Mouse (Mus musculus) lung, adult 2 months (tissue): ENCODE measurements around the gene Hmga2. TPM values are rescaled to one million over a fixed set of nuclear protein-coding genes. Genes with fewer than 3 reads are reported as not detected.

Source experiments
- DNase-seq: peaks from one replicate; pipeline ENCODE4 v3.0.0; 2022
- H3K4me1 ChIP-seq: fragments of 200-500 bp; 2 replicates; pipeline ENCODE4 v1.6.1; 2011; ENCODE audit warnings: low read length; ENCODE audit not compliant: control insufficient read depth, insufficient read depth
- H3K4me3 ChIP-seq: fragments of 200-500 bp; replicated peaks from 2 replicates; pipeline ENCODE3; 2011; ENCODE audit warnings: low read depth, mild to moderate bottlenecking, control low read depth, low read length; ENCODE audit errors: extremely low read depth
- CTCF ChIP-seq: fragments of 200-500 bp; IDR thresholded peaks from 2 replicates; pipeline ENCODE4 v1.5.1; 2011; ENCODE audit warnings: mild to moderate bottlenecking, low read length, control low read depth; ENCODE audit not compliant: insufficient read depth
- POLR2A ChIP-seq: fragments of 200-500 bp; IDR thresholded peaks from 2 replicates; pipeline ENCODE4 v1.6.1; 2011; ENCODE audit warnings: low read depth, mild to moderate bottlenecking, control low read depth, low read length, borderline replicate concordance; ENCODE audit errors: extremely low read depth
- WGBS: fragments of 180-500 bp; shearing (Covaris S2); methylation state at CpG from one replicate; pipeline ENCODE4 v1.1.7; 2018; 5-methylcytosine and 5-hydroxymethylcytosine counted together
- polyA plus RNA-seq: library from polyadenylated mRNA; depleted of rRNA; stranded (reverse); fragments of >200 nt; gene quantifications from 2 replicates; pipeline ENCODE4 v1.2.3, GENCODE M21; 2012

The Hmga2 gene
- polyA plus RNA-seq, 1 experiment = not detected

DNA sequence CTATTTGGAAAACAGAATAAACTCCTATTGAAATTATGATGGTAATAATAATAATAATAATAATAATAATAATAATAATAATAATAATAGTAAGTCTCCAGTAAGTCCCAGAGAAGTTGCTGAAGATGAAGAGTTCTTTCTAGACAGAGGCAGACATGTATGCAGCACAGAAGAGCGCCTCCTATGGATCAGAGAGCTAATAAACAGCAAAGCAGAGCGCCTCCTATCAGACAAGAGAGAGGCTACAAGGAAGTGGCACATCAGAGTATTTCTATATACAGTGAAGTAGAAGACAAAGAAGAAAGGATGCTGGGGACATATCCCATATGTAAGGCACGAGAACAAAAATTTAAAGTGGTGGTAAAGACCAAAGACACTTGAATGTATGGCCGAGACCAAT is 70.9 kb downstream of the Hmga2 start:
- 91% methylated on average over 4 of the region's 4 CpGs for WGBS
- no peak for DNase-seq
- Histone ChIP-seq H3K4me3 (no peak overlapping the region), H3K4me1 (no peaks in the 10 kb centered on the region)
- TF ChIP-seq POLR2A (no peak), CTCF (no peak)

DNA sequence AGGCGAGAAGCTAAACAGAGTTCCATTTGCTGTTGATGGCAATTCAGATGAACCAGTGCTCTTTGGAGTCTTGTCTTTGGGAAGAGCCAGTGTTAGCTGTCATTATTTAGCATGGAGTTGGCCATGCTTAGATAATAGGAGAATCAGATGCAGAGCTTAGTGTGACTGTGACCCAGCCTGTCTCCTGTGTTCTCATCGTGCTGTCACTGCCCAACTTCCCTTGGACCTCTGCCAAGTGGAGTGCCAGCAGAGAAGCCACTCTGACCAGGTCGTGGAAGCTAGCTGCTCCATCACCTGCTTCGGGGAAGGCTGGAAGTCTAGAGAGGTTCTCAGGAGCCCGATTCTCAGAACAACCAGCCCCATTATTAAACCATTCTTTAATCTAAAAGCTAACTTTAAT is 73.3 kb downstream of the Hmga2 start:
- no peak overlapping the region for H3K4me3 ChIP-seq
- H3K4me1 ChIP-seq = no peaks in the 10 kb centered on the region
- no peak for DNase-seq
- TF ChIP-seq CTCF (no peak), POLR2A (no peak)
- WGBS = 48% methylated on average over 5 of the region's 5 CpGs

DNA sequence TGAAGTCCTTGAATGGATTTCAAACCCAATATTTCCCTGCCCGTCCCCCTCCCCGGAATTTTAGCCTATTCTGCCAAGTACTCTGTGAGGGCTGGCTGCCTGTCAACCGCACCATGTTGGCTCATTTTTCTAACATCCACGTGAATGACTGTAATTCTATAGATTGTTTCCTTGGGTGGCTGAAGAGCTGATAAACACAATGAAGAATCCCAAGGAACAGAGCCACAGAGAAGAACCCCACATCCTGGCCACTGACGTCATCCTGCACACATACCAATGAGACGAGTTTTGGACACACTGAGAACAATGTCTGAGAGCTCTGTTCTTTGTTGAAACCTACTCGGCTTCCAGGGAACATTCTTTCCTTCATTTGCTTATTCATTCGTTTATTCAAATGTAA is 74.5 kb downstream of the Hmga2 start:
- DNase-seq = no peak
- H3K4me3 ChIP-seq = no peak overlapping the region
- WGBS = 36% methylated on average over 8 of the region's 8 CpGs
- H3K4me1 ChIP-seq = no peaks in the 10 kb centered on the region
- TF ChIP-seq CTCF = no peak
- TF ChIP-seq POLR2A = no peak

DNA sequence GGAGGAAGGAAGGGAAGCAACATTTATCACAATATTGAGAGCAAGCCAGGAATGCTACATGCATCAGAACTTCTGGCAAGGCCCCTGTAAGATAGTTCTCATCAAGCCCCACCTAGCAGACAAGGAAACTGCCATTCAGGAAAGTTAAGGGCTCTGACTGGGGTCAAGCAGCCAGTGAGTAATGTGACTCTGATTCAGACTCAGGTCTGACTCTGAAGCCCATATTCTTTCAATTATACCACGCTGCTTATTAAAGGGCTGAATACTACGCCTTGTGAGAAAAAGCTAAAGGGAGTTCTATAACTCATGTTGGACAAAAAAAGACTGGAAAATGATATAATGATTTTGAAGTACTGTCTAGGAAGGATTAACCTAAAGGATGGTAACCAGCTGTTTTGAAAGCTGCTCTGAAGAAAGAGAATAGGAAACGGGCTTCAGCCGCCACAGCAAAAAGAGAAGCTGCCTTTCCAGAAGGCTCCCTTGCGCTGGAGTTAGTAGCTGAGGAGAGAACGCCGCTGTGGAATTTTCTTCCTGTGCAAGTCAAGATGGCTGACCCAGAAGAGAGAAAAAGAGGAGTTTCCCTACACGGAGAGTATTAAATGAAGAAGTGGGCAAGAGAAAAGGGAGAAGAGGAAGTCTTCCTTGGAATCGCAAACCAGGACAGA is 76.3 kb downstream of the Hmga2 start:
- no peak for TF ChIP-seq POLR2A
- no peak for TF ChIP-seq CTCF
- H3K4me3 ChIP-seq = no peak overlapping the region
- 63% methylated on average over 9 of the region's 9 CpGs for WGBS
- H3K4me1 ChIP-seq = no peaks in the 10 kb centered on the region
- DNase-seq = no peak

DNA sequence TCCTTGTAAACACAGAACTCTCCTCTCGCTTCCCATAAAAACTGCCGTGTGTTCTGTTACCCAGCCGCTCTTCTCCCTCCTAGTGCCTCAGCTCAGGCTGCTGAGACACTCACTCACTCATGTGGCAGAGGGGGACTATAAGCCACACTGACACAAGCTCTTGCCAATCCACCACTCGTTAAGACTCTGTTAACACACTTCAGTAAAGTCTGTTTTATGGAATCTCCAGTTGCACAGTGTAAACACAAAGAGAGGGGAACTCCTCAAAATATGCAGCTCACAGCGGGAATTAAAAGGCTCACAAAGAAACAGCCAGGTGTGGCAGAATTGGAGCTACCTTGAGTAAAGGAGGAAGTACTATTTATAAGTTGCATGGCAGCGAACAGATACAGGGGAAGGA is 77.5 kb downstream of the Hmga2 start:
- H3K4me3 ChIP-seq = no peak overlapping the region
- no peak for DNase-seq
- 40% methylated on average over 6 of the region's 6 CpGs for WGBS
- no peak for TF ChIP-seq CTCF
- no peak for TF ChIP-seq POLR2A
- H3K4me1 ChIP-seq = no peaks in the 10 kb centered on the region

DNA sequence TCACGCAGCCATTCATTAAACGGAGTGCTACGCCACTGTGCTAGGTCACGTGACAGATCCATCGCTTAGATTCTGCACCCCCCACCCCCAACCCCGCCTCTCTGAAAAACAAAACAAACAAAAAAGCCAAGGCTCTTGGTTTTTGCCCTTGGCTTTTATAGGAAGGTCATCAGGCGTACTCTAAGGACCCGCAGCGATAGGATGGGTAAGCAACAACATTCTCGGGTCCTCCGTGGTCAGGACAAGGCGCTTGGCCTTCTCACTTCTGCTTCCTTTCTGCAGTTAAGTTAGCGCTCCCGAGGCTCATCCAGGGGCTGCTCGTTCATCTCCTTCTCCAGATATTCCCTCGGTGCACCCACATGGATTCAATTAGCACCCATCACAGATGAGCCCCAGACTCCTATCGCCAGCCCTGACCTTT is 79.0 kb downstream of the Hmga2 start:
- no peak for DNase-seq
- no peak for TF ChIP-seq CTCF
- no peak for TF ChIP-seq POLR2A
- 87% methylated on average over 17 of the region's 17 CpGs for WGBS
- Histone ChIP-seq H3K4me1 (no peaks in the 10 kb centered on the region), H3K4me3 (no peak overlapping the region)

DNA sequence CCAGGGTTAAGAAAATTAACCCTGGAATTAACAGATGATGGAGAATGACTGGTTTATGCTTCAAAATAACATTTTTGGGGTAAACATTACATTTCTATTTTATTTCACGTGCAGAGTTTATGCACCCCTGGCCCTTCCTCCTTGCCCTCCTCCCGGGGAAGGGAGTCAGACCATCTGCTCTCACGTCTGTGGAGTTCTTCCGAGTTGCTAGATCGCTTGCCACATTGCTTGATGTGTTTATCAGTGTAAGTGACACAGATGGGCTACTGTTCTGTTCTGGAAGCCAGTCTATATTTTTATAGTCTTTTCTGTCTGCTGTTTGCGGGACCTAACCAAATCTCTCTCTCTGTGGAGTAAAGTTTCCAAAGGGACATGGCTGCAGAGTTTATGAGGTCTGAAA is 80.7 kb downstream of the Hmga2 start:
- no peak overlapping the region for H3K4me3 ChIP-seq
- DNase-seq = no peak
- 80% methylated on average over 6 of the region's 6 CpGs for WGBS
- H3K4me1 ChIP-seq = no peaks in the 10 kb centered on the region
- TF ChIP-seq POLR2A = no peak
- no peak for TF ChIP-seq CTCF

DNA sequence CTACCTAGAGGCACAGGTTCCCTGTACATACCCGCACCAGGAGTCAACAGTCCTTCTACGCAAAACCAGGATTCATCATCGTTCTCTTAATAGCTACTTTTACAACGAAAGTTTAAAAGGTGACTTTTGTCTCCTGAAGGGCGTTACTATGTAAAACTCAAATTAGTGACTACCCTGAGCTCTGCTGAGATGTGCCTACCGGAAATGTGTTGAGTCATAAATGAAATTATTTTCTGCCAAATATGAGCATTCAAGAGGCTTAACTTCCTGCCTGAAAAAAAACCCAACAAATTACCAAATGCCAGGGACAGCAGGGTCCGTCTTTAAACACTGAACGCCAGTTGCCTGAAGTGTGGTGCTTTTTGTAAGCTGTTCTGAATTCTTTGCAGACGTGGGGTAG is 81.5 kb downstream of the Hmga2 start:
- no peak for DNase-seq
- 81% methylated on average over 9 of the region's 9 CpGs for WGBS
- TF ChIP-seq CTCF (no peak), POLR2A (no peak)
- H3K4me3 ChIP-seq = no peak overlapping the region
- H3K4me1 ChIP-seq = no peaks in the 10 kb centered on the region

DNA sequence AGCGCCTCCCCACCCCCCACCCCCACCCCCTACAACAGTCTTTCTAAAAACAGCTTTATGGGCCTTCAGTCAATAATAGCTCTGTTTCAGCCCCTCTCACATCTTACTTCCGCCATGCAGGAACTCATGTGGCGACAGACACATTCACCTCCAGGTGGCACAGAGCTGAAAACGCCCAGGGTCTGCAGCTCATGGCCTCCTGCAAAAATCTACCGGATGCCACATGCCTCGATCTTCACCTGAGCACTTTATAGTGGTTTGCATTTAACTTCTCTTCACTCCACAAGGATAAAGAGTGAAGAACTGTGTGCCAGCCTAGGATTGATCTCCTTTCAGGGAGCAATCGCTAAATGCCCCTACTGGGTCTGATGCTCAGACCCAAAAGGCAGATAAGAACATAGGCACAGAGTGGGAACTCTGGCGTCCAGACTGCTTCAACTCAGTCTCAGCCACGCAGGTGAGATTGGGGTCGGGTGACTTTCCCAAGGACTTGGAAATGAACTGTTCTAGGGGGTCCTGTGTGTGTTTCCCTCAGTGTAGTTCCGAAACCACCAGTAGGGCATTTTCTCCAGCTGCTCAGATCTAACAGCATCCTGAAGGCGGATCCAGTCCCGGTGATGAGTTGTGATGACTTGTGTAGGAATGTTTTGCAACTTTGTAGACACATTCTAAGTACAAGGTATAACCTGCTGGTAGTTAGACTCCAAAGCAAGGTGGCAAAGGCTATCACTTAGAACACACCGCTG is 84.1 kb downstream of the Hmga2 start:
- 62% methylated on average over 14 of the region's 14 CpGs for WGBS
- no peaks in the 10 kb centered on the region for H3K4me1 ChIP-seq
- DNase-seq = no peak
- H3K4me3 ChIP-seq = no peak overlapping the region
- TF ChIP-seq CTCF (no peak), POLR2A (no peak)
